Comparison of ENCODE assay signal across 14 mouse cellular contexts in genomic region chr11:19554316-19554946, GRCm38 (mm10).
A peak's percentile ranks its signal among the peaks of the same experiment; 100 is the strongest.
DNase-seq lines count a peak whose midpoint lies in the region; ATAC-seq lines count a peak whose summit lies in the region.
"Had no signal": no experiment of that assay in that cellular context is flagged by ENCODE, and none has a peak within 500 bp of the region (broad histone marks: within the 10 kb centered on the region; RNA-seq: fewer than 3 reads in every experiment).

No protein-coding gene starts in this region.

- peak; percentile 72 for ATAC-seq in embryonic facial prominence, embryonic 11.5 days (replicated peaks; ENCODE audit: insufficient number of reproducible peaks, low FRiP score, low TSS enrichment, low read depth)
- ATAC-seq in forebrain, embryonic 16.5 days = peak; percentile 90
- peak; percentile 87 for ATAC-seq in midbrain, embryonic 12.5 days (ENCODE audit: low FRiP score, low read depth)
- ATAC-seq: activated CD4-positive, CD25-positive, alpha-beta regulatory T cell, adult 4 months; inflammation-experienced regulatory T-cells, adult 6 months had no signal

- H3K4me3 ChIP-seq in embryonic facial prominence, embryonic 11.5 days (ENCODE audit: low read depth, low read length) = no peak overlapping the region
- H3K4me3 ChIP-seq in embryonic facial prominence, embryonic 10.5 days = no peak overlapping the region
- no peak overlapping the region for H3K4me3 ChIP-seq in forebrain, embryonic 16.5 days (replicated peaks; ENCODE audit: low read length)
- H3K4me3 ChIP-seq in midbrain, embryonic 12.5 days = no peak overlapping the region
- H3K4me3 ChIP-seq: left cerebral cortex, adult 2 months; liver, embryonic 15.5 days had no signal

- 50% methylated on average over 9 of the region's 9 CpGs for WGBS in embryonic facial prominence, embryonic 11.5 days
- whole genome bisulfite sequencing in embryonic facial prominence, embryonic 10.5 days = 40% methylated on average over 9 of the region's 9 CpGs
- 3% methylated on average over 9 of the region's 9 CpGs for WGBS in forebrain, embryonic 16.5 days
- 11% methylated on average over 9 of the region's 9 CpGs for WGBS in midbrain, embryonic 12.5 days

- no peaks in the 10 kb centered on the region for H3K4me1 ChIP-seq in embryonic facial prominence, embryonic 11.5 days (ENCODE audit: control insufficient read depth, insufficient read depth, low read length)
- H3K4me1 ChIP-seq in embryonic facial prominence, embryonic 10.5 days = peaks cover 14% of the 10 kb centered on the region
- peaks cover 16% of the 10 kb centered on the region for H3K4me1 ChIP-seq in forebrain, embryonic 16.5 days (replicated peaks; ENCODE audit: control insufficient read depth, insufficient read depth, low read length)
- peaks cover 15% of the 10 kb centered on the region for H3K4me1 ChIP-seq in midbrain, embryonic 12.5 days
- H3K4me1 ChIP-seq: liver, embryonic 15.5 days had no signal

- no peaks in the 10 kb centered on the region for H3K36me3 ChIP-seq in embryonic facial prominence, embryonic 11.5 days (replicated peaks; ENCODE audit: control insufficient read depth, insufficient read depth, low read depth, low read length)
- no peaks in the 10 kb centered on the region for H3K36me3 ChIP-seq in embryonic facial prominence, embryonic 10.5 days (replicated peaks)
- no peaks in the 10 kb centered on the region for H3K36me3 ChIP-seq in forebrain, embryonic 16.5 days (ENCODE audit: control insufficient read depth, insufficient read depth)
- H3K36me3 ChIP-seq in midbrain, embryonic 12.5 days = no peaks in the 10 kb centered on the region
- H3K36me3 ChIP-seq: liver, embryonic 15.5 days had no signal

- H3K9ac ChIP-seq in embryonic facial prominence, embryonic 11.5 days (replicated peaks; ENCODE audit: low read length) = no peak overlapping the region
- peak overlapping the region; percentile 31; the same call in 1 of the 2 replicates for H3K9ac ChIP-seq in forebrain, embryonic 16.5 days (replicated peaks; ENCODE audit: low read depth, low read length)
- 0 out of 2 replicates have a peak overlapping the region, but pooled peaks have one; percentile 28 for H3K9ac ChIP-seq in midbrain, embryonic 12.5 days (replicated peaks)
- H3K9ac ChIP-seq: liver, embryonic 15.5 days had no signal

- no peak overlapping the region for H3K4me2 ChIP-seq in embryonic facial prominence, embryonic 11.5 days (ENCODE audit: low read depth, low read length)
- 0 out of 2 replicates have a peak overlapping the region, but pooled peaks have one; percentile 13 for H3K4me2 ChIP-seq in forebrain, embryonic 16.5 days (ENCODE audit: low read length)
- peak overlapping the region; percentile 17 for H3K4me2 ChIP-seq in midbrain, embryonic 12.5 days (replicated peaks)
- H3K4me2 ChIP-seq: liver, embryonic 15.5 days had no signal

- no peak overlapping the region for H3K27ac ChIP-seq in embryonic facial prominence, embryonic 11.5 days (replicated peaks; ENCODE audit: low read depth, low read length)
- no peak overlapping the region for H3K27ac ChIP-seq in embryonic facial prominence, embryonic 10.5 days (replicated peaks)
- H3K27ac ChIP-seq in forebrain, embryonic 16.5 days (ENCODE audit: low read length) = no peak overlapping the region
- H3K27ac ChIP-seq in midbrain, embryonic 12.5 days (replicated peaks) = 0 out of 2 replicates have a peak overlapping the region, but pooled peaks have one; percentile 49
- H3K27ac ChIP-seq: left cerebral cortex, adult 2 months; liver, embryonic 15.5 days had no signal

- H3K27me3 ChIP-seq in embryonic facial prominence, embryonic 11.5 days (ENCODE audit: control insufficient read depth, insufficient read depth, low read length) = no peaks in the 10 kb centered on the region
- no peaks in the 10 kb centered on the region for H3K27me3 ChIP-seq in embryonic facial prominence, embryonic 10.5 days (replicated peaks; ENCODE audit: low read depth, poor library complexity, severe bottlenecking)
- no peaks in the 10 kb centered on the region for H3K27me3 ChIP-seq in forebrain, embryonic 16.5 days (replicated peaks; ENCODE audit: control insufficient read depth, insufficient read depth, low read length)
- 0 out of 2 replicates have a peak, but pooled peaks cover 3% of the 10 kb centered on the region for H3K27me3 ChIP-seq in midbrain, embryonic 12.5 days
- H3K27me3 ChIP-seq: liver, embryonic 15.5 days had no signal

- no peak for DNase-seq in embryonic facial prominence, embryonic 11.5 days (ENCODE audit: low spot score)
- DNase-seq in embryonic facial prominence, embryonic 10.5 days (ENCODE audit: low spot score) = no peak
- DNase-seq in retina, postnatal 1 day = peak; percentile 77
- DNase-seq in yolk sac, embryonic 10.5 days (ENCODE audit: low spot score) = no peak
- DNase-seq in adrenal gland, postnatal 4 days (ENCODE audit: low spot score in 2 of 2) = no peak
- no peak for DNase-seq in urinary bladder, postnatal 25 days (ENCODE audit: low spot score)
- DNase-seq: kidney, postnatal 14 days; thymus, postnatal 36 days had no signal

- no peaks in the 10 kb centered on the region for H3K9me3 ChIP-seq in embryonic facial prominence, embryonic 11.5 days (replicated peaks; ENCODE audit: control insufficient read depth, low read length)
- H3K9me3 ChIP-seq in embryonic facial prominence, embryonic 10.5 days = no peaks in the 10 kb centered on the region
- no peaks in the 10 kb centered on the region for H3K9me3 ChIP-seq in forebrain, embryonic 16.5 days (ENCODE audit: control insufficient read depth, low read length)
- H3K9me3 ChIP-seq in midbrain, embryonic 12.5 days = no peaks in the 10 kb centered on the region
- H3K9me3 ChIP-seq: liver, embryonic 15.5 days had no signal
